Mouse (Mus musculus) c-Kit-positive CD71-positive TER-119-negative erythroid progenitor cells, embryonic 14.5 days (primary cell): ENCODE data around the gene Shb.

Source experiments
- DNase-seq: peaks from one replicate; pipeline ENCODE4 v3.0.0-alpha.2; 2013; ENCODE audit warnings: low read depth

The Shb gene

GRCm38 (mm10) chr4:45481431-45481830 lies 50.8 kb downstream of the Shb start:
- DNase-seq, result no peak

DNA sequence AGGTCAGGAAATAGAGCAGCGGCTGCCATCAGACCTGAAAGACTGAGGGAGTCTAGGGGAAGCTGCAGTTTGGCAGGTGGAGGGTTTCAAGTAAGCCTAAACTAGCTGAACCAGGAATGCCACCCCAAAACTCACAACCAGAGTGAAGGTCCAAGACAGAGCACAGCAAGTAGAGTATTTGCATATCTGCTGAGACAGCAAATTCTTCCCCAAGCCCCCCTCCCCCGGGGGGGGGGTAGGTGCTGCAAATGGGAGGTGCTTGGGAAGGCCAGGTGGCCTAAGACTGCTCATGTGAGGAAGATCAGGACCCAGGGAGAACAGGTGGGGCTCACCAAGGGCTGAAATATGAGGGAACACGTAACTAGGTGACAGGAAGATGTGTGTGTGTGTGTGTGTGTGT lies 51.7 kb downstream of the Shb start:
- no peak for DNase-seq

DNA sequence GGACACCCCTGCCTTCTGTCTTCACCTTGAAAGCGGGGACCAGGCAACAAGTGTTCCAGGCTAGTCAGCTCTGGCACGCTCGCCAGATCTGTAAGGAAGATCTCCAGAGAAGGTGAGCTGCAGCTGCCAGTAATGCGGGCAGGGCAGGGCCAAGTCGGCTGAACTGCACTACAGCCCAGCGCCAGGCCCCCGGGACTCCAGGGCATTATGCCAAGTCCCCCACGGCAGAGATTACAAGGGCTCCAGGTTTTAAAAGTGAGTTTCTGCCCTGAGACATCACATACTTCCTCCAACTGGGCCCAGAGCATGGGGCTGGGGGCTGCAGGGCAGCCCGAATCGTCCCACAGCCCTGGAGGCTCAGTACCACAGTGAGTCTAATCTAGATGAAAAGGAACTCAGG lies 52.8 kb downstream of the Shb start:
- DNase-seq, result no peak

- no peak for DNase-seq
Observed at GRCm38 (mm10) chr4:45478178-45478577, 54.1 kb downstream of the Shb start.

GRCm38 (mm10) chr4:45477047-45477446 lies 55.2 kb downstream of the Shb start:
- no peak for DNase-seq

DNA sequence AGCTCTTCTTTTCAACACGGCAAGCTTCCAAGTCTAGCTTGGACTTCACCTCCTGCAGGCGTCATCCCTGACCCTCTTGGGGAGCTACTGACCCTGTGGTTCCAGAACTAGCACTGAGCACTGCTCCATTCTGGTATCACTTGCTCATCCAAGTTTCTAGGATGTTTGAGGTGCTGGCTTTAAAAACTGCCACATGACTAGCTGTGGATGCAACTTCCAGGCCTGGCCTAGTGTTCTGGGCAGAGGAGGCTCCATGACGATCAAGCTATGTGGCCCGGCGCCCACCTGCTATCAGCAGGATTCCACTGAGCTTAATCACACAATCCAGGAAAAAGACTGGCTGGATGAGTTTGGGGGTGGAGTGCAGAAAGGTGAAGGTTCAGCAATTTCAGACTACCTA lies 57.4 kb downstream of the Shb start:
- no peak for DNase-seq

- no peak for DNase-seq
Observed at GRCm38 (mm10) chr4:45474131-45474530, 58.1 kb downstream of the Shb start.

GRCm38 (mm10) chr4:45473129-45473528 lies 59.1 kb downstream of the Shb start:
- no peak for DNase-seq

GRCm38 (mm10) chr4:45472706-45473105 lies 59.6 kb downstream of the Shb start:
- no peak for DNase-seq

- no peak for DNase-seq
Observed at GRCm38 (mm10) chr4:45471654-45472556, 60.4 kb downstream of the Shb start.

DNA sequence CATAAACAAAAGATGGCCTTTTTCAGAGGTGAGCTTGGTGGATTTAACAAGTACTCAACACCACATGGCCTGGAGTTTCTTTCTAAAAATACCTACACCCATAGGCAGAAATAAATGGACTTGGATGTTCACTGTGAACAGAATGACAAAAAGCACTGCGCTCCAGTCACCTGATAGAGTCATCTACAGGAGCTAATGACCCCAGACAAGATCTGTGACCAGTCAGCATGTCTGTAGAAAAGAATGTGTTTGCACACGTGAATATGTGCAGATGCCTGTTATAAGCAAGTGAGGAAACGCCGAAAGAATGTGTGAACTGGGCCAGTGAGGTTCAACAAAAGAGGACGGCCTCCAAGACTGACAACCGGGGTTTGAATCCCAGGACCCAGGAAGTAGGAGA lies 63.2 kb downstream of the Shb start:
- no peak for DNase-seq

- DNase-seq, result no peak
Observed at GRCm38 (mm10) chr4:45468507-45468906, 63.8 kb downstream of the Shb start.

DNA sequence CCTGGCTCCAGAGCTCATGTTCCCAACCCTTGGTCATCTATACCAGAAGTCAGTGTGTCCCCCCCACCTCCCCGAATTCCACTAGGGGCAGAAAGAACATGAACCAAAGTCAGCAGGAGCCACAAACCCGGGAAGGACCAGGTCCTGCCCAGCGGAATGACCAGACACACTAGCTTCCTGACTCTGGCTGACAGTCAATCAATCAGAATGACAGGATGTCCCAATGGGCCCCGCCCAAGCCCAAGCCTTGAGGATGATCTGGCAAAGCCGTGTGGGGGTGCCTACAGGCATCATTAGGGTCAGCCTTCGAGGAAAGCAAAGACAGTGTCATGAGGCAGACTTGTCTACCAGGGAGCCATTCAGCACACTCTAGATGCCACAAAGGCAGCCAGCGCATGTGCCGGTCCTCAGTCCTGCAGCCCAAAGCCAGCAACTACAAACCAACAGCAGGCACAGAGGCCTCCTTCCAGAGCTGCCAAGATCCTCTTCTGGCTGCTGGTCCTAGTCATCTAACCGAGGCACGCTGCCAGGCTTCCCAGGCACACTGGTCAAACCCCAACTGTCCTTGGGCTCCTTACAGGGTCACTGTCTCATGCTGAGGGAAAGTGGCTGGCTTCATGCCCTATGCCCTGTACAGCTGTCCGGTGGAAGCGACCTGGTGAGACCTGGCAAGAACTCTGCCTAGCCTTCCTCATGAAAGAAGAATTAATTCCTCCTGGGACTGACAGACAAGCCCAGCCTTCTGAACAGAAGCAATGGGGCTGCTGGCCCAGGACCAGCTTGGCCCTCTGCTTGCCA lies 65.0 kb downstream of the Shb start:
- DNase-seq, result no peak

GRCm38 (mm10) chr4:45464941-45465340 lies 67.3 kb downstream of the Shb start:
- DNase-seq, result no peak

DNA sequence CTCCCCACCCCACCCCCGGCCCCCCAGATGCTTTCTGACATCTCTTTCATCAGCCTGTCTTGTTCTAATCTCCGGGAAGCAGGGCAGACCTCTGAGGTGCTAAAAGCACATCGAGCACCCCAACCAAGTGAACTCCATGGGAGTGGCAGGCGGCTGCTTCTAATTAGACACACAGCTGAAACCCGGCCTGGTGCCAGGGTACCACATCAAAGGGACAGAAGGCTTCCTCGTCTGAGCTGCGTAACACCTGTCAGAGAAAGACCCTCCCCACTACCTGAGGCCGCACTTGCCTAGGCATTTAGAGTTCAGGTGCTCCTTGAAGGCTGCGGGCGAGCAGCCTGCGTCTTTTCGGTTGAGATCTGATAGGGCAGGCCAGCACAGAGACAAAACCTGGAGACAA lies 67.7 kb downstream of the Shb start:
- DNase-seq, result no peak

- no peak for DNase-seq
Observed at GRCm38 (mm10) chr4:45464123-45464522, 68.1 kb downstream of the Shb start.

GRCm38 (mm10) chr4:45462628-45463027 lies 69.6 kb downstream of the Shb start:
- peak; percentile 50 for DNase-seq

DNA sequence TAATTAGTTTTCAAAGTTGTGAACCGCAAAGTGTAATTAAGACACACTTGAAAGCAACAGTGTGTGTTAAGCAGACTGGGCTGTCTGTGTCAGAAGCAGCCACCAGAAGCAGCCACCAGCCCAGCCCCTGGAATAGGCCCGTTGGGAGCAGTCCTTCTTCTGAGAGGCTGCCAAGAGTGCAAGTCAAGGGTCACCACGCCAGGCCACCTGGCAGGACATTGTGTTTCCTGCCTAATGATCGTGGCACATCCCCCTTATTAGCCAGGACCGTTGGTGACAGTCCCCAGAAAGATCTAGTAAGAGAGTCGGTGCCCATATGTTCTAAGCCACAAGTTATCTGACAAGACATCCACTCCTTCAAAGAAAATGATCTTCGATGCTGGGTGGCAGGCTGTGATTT lies 70.6 kb downstream of the Shb start:
- no peak for DNase-seq

GRCm38 (mm10) chr4:45459375-45459774 lies 72.9 kb downstream of the Shb start:
- DNase-seq, result no peak

- no peak for DNase-seq
Observed at GRCm38 (mm10) chr4:45457543-45457942, 74.7 kb downstream of the Shb start.

DNA sequence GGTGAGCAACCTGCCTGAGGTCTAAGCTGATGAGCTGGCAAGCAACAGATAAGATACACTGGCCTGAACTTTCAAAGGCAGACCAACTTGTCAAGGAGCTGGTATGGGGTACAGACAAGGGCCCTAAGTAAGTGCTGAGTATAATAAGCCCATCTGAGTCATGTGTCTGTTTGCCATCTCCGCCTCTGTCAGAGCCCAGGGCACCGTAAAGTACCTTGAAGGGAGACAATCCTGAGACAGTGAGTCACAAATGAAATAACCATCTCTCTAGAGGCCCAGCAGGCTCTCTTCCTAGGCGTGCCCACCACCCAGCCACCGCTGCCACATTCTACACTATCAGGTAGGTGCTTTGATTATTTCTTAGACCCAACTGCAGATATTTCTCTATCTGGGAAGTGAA lies 77.3 kb downstream of the Shb start:
- no peak for DNase-seq

GRCm38 (mm10) chr4:45453271-45453851 lies 78.9 kb downstream of the Shb start:
- no peak for DNase-seq

GRCm38 (mm10) chr4:45452569-45453111 lies 79.6 kb downstream of the Shb start:
- DNase-seq, result no peak
